Mouse (Mus musculus) testis, adult 2 months (tissue): ENCODE measurements around the gene Pkp3.

Experiments used
- CTCF ChIP-seq: fragments of 200-500 bp; IDR thresholded peaks from 2 replicates; pipeline ENCODE4 v1.5.1; 2012; ENCODE audit warnings: low read depth, mild to moderate bottlenecking, inconsistent platforms, low read length, moderate library complexity; ENCODE audit not compliant: control insufficient read depth, insufficient read depth, insufficient replicate concordance
- POLR2A ChIP-seq: fragments of 200-500 bp; IDR thresholded peaks from 2 replicates; pipeline ENCODE4 v1.6.1; 2012; ENCODE audit warnings: low read depth, mild to moderate bottlenecking, inconsistent platforms, low read length, moderate library complexity; ENCODE audit not compliant: control insufficient read depth

DNA sequence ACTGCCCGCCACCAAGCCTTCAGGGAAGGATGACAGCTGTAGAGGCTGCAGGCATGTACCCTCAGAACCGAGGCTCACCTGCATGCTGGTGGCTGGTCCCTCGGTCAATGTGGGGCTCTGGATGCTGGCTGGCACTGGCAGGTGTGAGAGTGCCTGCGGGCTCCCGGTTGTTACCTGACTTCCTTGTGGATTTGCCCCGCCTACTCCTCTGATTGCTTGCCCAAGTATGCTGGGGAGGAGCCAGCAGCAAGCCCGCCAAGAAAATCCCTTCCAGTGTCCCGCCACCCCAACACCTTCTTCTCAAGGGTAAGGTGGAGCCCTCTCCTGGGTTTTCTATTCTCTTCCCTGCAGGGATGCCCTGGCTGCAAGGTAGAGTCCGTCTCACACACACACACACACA, 39.6 kb downstream of the Pkp3 start, which contains the start of gene Ano9:
- TF ChIP-seq CTCF, result no peak
- TF ChIP-seq POLR2A, result no peak
